Mouse (Mus musculus): ENCODE results near the gene Arhgdib. TPM values are rescaled to one million over a fixed set of nuclear protein-coding genes. Genes with fewer than 3 reads are reported as not detected.
A peak's percentile ranks its signal among the peaks of the same experiment; 100 is the strongest.

The Arhgdib gene
- total and polyA plus RNA-seq, 3 experiments, result 321 to 1,150 (median 355) TPM

DNA sequence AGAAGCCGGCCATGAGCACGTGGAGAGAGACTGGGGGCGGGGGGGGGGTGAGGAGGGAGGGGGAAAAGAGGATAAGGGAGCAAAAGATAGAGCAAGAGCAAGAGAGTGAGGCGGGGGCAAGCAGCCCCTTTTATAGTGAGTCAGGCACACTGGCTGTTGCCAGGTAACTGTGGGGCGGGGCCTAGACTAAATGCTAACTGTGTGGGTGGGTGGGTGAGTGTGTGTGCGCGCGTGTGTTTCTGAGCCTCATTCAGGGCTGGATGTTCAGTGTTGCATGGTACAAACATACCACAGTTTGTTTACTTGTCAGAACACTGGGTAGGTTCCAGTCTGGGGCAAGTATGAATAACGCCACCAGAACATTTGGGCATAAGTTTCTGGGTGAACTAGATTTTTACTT, 5.2 kb upstream of the Arhgdib start:
- no peak overlapping the region for H3K27ac ChIP-seq (ENCODE audit: insufficient read depth, low read depth)
- TF ChIP-seq KAT2A (IDR thresholded peaks at IDR 0.05; ENCODE audit: insufficient replicate concordance, low read length) (no peak), NELFE (IDR thresholded peaks at IDR 0.05; ENCODE audit: low read depth, low read length) (no peak), E2F4 (IDR thresholded peaks at IDR 0.05; ENCODE audit: insufficient replicate concordance, low read depth, low read length) (no peak), IRF4 (IDR thresholded peaks at IDR 0.05; ENCODE audit: low read depth, low read length) (no peak), ZKSCAN1 (IDR thresholded peaks at IDR 0.05; ENCODE audit: borderline replicate concordance, low read depth, low read length) (no peak), USF1 (IDR thresholded peaks at IDR 0.05; ENCODE audit: low read depth, low read length) (no peak), MAFK (IDR thresholded peaks at IDR 0.05; ENCODE audit: insufficient replicate concordance, low read length) (no peak), USF2 (conservative IDR thresholded peaks at IDR 0.05; ENCODE audit: low read depth, low read length) (no peak), BHLHE40 (IDR thresholded peaks at IDR 0.05; ENCODE audit: low read depth, low read length) (no peak)
- H3K4me1 ChIP-seq (ENCODE audit: control insufficient read depth in 1 of 2, insufficient read depth in 2 of 2), result peaks cover 11 to 37% of the 10 kb centered on the region in 2 experiments
- in situ Hi-C loops (cut with MboI; ENCODE audit: low pct_ligation_motif_present, low pct_unique_long_range_greater_than_20kb, low sequenced_read_pairs) (no loop called here), dilution Hi-C loops (cut with MboI; ENCODE audit: extremely low pct_ligation_motif_present, extremely low pct_unique_long_range_greater_than_20kb, low sequenced_read_pairs) (no loop called here)
- H3K9ac ChIP-seq (ENCODE audit: insufficient read depth, low read depth), result no peak overlapping the region
- H3K9me3 ChIP-seq (replicated peaks; ENCODE audit: low read length), result no peaks in the 10 kb centered on the region
- H3K4me2 ChIP-seq (ENCODE audit: insufficient read depth, low read depth, poor library complexity, severe bottlenecking), result no peak overlapping the region
- no peaks in the 10 kb centered on the region for H3K36me3 ChIP-seq (replicated peaks in 1 of 2; ENCODE audit: control insufficient read depth in 1 of 2, insufficient read depth in 1 of 2, low read length in 1 of 2)
- H3K79me2 ChIP-seq (replicated peaks; ENCODE audit: control insufficient read depth, extremely low read depth, insufficient read depth, poor library complexity, severe bottlenecking), result no peaks in the 10 kb centered on the region
- DNase-seq (ENCODE audit: extremely low read depth), result no peak
- H3K27me3 ChIP-seq (replicated peaks), result no peaks in the 10 kb centered on the region
- no peak overlapping the region for H3K4me3 ChIP-seq (replicated peaks in 1 of 3; ENCODE audit: low read depth in 2 of 3, low read length in 2 of 3, poor library complexity in 1 of 3)

DNA sequence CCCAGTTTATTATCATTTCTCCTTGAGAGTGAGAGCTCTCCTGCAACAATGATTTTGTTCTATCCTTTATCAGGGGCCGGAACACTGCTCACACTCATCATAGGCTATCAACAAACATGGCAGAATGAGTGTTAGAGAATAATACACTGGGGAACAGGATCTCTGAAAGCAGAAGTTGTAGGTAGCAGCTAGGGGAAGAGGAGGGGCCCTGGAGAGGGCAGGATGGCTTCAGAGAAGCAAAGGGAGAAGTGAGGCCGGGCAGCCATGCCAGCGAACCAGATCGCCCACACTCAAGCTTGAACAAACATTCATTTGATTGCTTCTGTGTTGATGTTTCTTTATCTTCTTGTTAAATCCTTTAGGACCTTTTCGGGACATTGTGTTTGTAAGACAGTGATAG, 4.5 kb upstream of the Arhgdib start:
- Histone ChIP-seq H3K9ac (ENCODE audit: insufficient read depth, low read depth) (no peak overlapping the region), H3K79me2 (replicated peaks; ENCODE audit: control insufficient read depth, extremely low read depth, insufficient read depth, poor library complexity, severe bottlenecking) (peaks cover 4% of the 10 kb centered on the region), H3K4me1 (ENCODE audit: control insufficient read depth in 1 of 2, insufficient read depth in 2 of 2) (peaks cover 11 to 37% of the 10 kb centered on the region in 2 experiments), H3K9me3 (replicated peaks; ENCODE audit: low read length) (no peaks in the 10 kb centered on the region), H3K27ac (ENCODE audit: insufficient read depth, low read depth) (no peak overlapping the region), H3K27me3 (replicated peaks) (no peaks in the 10 kb centered on the region), H3K4me3 (replicated peaks in 1 of 3; ENCODE audit: low read depth in 2 of 3, low read length in 2 of 3, poor library complexity in 1 of 3) (no peak overlapping the region), H3K36me3 (replicated peaks in 1 of 2; ENCODE audit: control insufficient read depth in 1 of 2, insufficient read depth in 1 of 2, low read length in 1 of 2) (no peaks in the 10 kb centered on the region), H3K4me2 (ENCODE audit: insufficient read depth, low read depth, poor library complexity, severe bottlenecking) (no peak overlapping the region)
- in situ Hi-C loops (cut with MboI; ENCODE audit: low pct_ligation_motif_present, low pct_unique_long_range_greater_than_20kb, low sequenced_read_pairs), result no loop called here
- TF ChIP-seq ZMIZ1 (IDR thresholded peaks at IDR 0.05; ENCODE audit: low read depth, low read length) (no peak), MAFK (IDR thresholded peaks at IDR 0.05; ENCODE audit: insufficient replicate concordance, low read length) (no peak), E2F4 (IDR thresholded peaks at IDR 0.05; ENCODE audit: insufficient replicate concordance, low read depth, low read length) (no peak), TBP (conservative IDR thresholded peaks at IDR 0.05; ENCODE audit: low read depth, low read length) (no peak), IRF4 (IDR thresholded peaks at IDR 0.05; ENCODE audit: low read depth, low read length) (no peak), JUN (IDR thresholded peaks at IDR 0.05; ENCODE audit: insufficient read depth, low read depth, low read length) (no peak), MYC (IDR thresholded peaks at IDR 0.05; ENCODE audit: low read depth, low read length) (no peak), MAZ (IDR thresholded peaks at IDR 0.05; ENCODE audit: low read depth, low read length) (no peak), TCF12 (IDR thresholded peaks at IDR 0.05; ENCODE audit: low read depth, low read length) (no peak), MXI1 (IDR thresholded peaks at IDR 0.05; ENCODE audit: low read depth, low read length) (no peak)
- DNase-seq (ENCODE audit: extremely low read depth), result peak; percentile 43
- dilution Hi-C loops (cut with MboI; ENCODE audit: extremely low pct_ligation_motif_present, extremely low pct_unique_long_range_greater_than_20kb, low sequenced_read_pairs), result no loop called here
